In genomic region chr17:36417416-36417815, GRCm38 (mm10) we compare ENCODE assay signal across 32 mouse cellular contexts. TPM values are rescaled to one million over a fixed set of nuclear protein-coding genes. Genes with fewer than 3 reads are reported as not detected.
"Had no signal": no experiment of that assay in that cellular context is flagged by ENCODE, and none has a peak within 500 bp of the region (broad histone marks: within the 10 kb centered on the region; RNA-seq: fewer than 3 reads in every experiment).

No protein-coding gene starts in this region.

- ATAC-seq: forebrain, embryonic 14.5 days; forebrain, embryonic 16.5 days had no signal

- H3K4me2 ChIP-seq: embryonic facial prominence, embryonic 12.5 days; embryonic facial prominence, embryonic 13.5 days; embryonic facial prominence, embryonic 15.5 days; forebrain, embryonic 12.5 days; forebrain, embryonic 13.5 days; forebrain, embryonic 15.5 days; heart, embryonic 11.5 days had no signal

- H3K36me3 ChIP-seq: embryonic facial prominence, embryonic 10.5 days; embryonic facial prominence, embryonic 12.5 days; embryonic facial prominence, embryonic 13.5 days; embryonic facial prominence, embryonic 15.5 days; forebrain, embryonic 10.5 days; forebrain, embryonic 12.5 days; forebrain, embryonic 15.5 days; heart, embryonic 10.5 days had no signal

- DNase-seq: cerebellum, adult 9-11 months; cerebellum, postnatal 10 days; cerebellum, postnatal 14 days; cerebellum, postnatal 25 days; cerebellum, postnatal 36 days; embryo, embryonic 11 days; forebrain, postnatal 0 days; gastrocnemius, adult 2 months; gastrocnemius, postnatal 10 days; gastrocnemius, postnatal 14 days; gastrocnemius, postnatal 25 days; gastrocnemius, postnatal 36 days; heart, adult 2 months had no signal

- H3K4me3 ChIP-seq: embryonic facial prominence, embryonic 10.5 days; embryonic facial prominence, embryonic 12.5 days; embryonic facial prominence, embryonic 13.5 days; embryonic facial prominence, embryonic 15.5 days; erythroblast, embryonic 14.5 days; forebrain, embryonic 10.5 days; forebrain, embryonic 12.5 days; forebrain, embryonic 13.5 days; forebrain, embryonic 15.5 days; gastrocnemius, adult 2 months; heart, adult 2 months; heart, embryonic 10.5 days had no signal

- H3K9me3 ChIP-seq: embryonic facial prominence, embryonic 12.5 days; embryonic facial prominence, embryonic 15.5 days; forebrain, embryonic 12.5 days; forebrain, embryonic 13.5 days; forebrain, embryonic 15.5 days; heart, embryonic 10.5 days had no signal

- H3K4me1 ChIP-seq: embryonic facial prominence, embryonic 10.5 days; embryonic facial prominence, embryonic 12.5 days; embryonic facial prominence, embryonic 13.5 days; embryonic facial prominence, embryonic 15.5 days; forebrain, embryonic 10.5 days; forebrain, embryonic 12.5 days; forebrain, embryonic 13.5 days; forebrain, embryonic 15.5 days; heart, embryonic 10.5 days had no signal

- H3K9ac ChIP-seq: embryonic facial prominence, embryonic 12.5 days; embryonic facial prominence, embryonic 13.5 days; embryonic facial prominence, embryonic 15.5 days; forebrain, embryonic 12.5 days; forebrain, embryonic 13.5 days; forebrain, embryonic 15.5 days; forebrain, postnatal 0 days had no signal

- H3K27ac ChIP-seq: embryonic facial prominence, embryonic 10.5 days; embryonic facial prominence, embryonic 12.5 days; embryonic facial prominence, embryonic 13.5 days; embryonic facial prominence, embryonic 15.5 days; forebrain, embryonic 10.5 days; forebrain, embryonic 12.5 days; forebrain, embryonic 13.5 days; forebrain, embryonic 15.5 days; gastrocnemius, adult 2 months; heart, adult 2 months; heart, embryonic 10.5 days had no signal

- H3K27me3 ChIP-seq: embryonic facial prominence, embryonic 12.5 days; embryonic facial prominence, embryonic 13.5 days; embryonic facial prominence, embryonic 15.5 days; forebrain, embryonic 12.5 days; forebrain, embryonic 13.5 days; forebrain, embryonic 15.5 days had no signal

RNA-seq across cellular contexts. Expression of gene H2-M10.4, which starts 44.7 kb away (rescaled TPM):
- polyA plus RNA-seq: cortical plate, adult 2 months; embryonic facial prominence, embryonic 10.5 days; embryonic facial prominence, embryonic 11.5 days; embryonic facial prominence, embryonic 12.5 days; embryonic facial prominence, embryonic 13.5 days; embryonic facial prominence, embryonic 14.5 days; embryonic facial prominence, embryonic 15.5 days; erythroblast, embryonic 14.5 days; forebrain, embryonic 10.5 days; forebrain, embryonic 11.5 days; forebrain, embryonic 12.5 days; forebrain, embryonic 13.5 days; forebrain, embryonic 14.5 days; forebrain, embryonic 15.5 days; forebrain, embryonic 16.5 days; forebrain, postnatal 0 days; frontal cortex, adult 2 months; gonadal fat pad, adult 2 months; heart, adult 2 months; heart, embryonic 10.5 days; heart, embryonic 11.5 days had no signal

RNA-seq across cellular contexts. Expression of gene H2-M10.3, which starts 49.2 kb away (rescaled TPM):
- polyA plus RNA-seq: cortical plate, adult 2 months; embryonic facial prominence, embryonic 10.5 days; embryonic facial prominence, embryonic 11.5 days; embryonic facial prominence, embryonic 12.5 days; embryonic facial prominence, embryonic 13.5 days; embryonic facial prominence, embryonic 14.5 days; embryonic facial prominence, embryonic 15.5 days; erythroblast, embryonic 14.5 days; forebrain, embryonic 10.5 days; forebrain, embryonic 11.5 days; forebrain, embryonic 12.5 days; forebrain, embryonic 13.5 days; forebrain, embryonic 14.5 days; forebrain, embryonic 15.5 days; forebrain, embryonic 16.5 days; forebrain, postnatal 0 days; frontal cortex, adult 2 months; gonadal fat pad, adult 2 months; heart, adult 2 months; heart, embryonic 10.5 days; heart, embryonic 11.5 days had no signal
